Mouse (Mus musculus): ENCODE data around the gene Pan2. TPM values are rescaled to one million over a fixed set of nuclear protein-coding genes. Genes with fewer than 3 reads are reported as not detected.
"Not testable (repeated sequence)": the region's sequence is repeated elsewhere in the genome, so short reads cannot be mapped to it uniquely, and the experiment has no call there.

Pan2 gene
- total RNA-seq (2014; rRNA removed), result 21.2 and 25.2 TPM in 2 replicates
- 14.3 and 16.4 TPM in 2 replicates for polyA plus RNA-seq (2015; fragmentation: Nextera tagmentation; extraction: Ambion mirVana)

- WGBS, result 1% methylated on average over 37 of the region's 37 CpGs
- peak; percentile 99 for DNase-seq (ENCODE audit: low spot score)
- no peak for TF ChIP-seq CTCF (IDR thresholded peaks at IDR 0.05; ENCODE audit: low read depth)
These were observed at the start of gene Pan2 for GRCm38 (mm10) chr10:128303126-128304021. Gene Pan2, plus strand, starts transcription at chr10:128303335.

DNA sequence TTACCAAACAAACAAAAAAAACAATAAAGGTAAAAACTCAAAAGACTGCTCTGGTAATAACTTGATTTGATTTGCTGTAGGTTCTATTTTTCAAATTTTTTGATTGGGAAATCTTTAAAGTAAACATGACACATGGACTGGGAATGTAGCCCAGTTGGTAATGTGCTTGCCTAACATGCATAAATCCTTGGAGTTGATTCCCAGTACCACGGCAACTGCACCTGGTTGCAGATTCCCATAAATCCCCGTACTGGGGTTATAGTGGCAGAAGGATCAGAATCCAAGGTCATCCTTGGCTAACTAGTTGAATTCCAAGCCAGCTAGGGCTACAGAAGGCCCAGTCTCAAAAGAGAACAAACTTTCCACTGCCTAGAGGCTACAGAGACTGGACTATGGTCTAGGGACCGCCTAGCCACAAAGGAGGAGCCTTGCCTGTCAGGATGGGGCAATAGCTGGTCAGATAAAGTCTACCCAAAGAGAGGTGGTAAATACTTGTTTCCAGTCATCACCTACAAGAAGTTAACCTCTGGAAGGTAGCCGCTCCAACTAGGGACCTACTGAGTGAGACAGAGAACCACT, 49.4 kb upstream of the Pan2 start, which contains the start of gene Apon:
TSS of gene Apon (plus strand) at position 420 of the 579 bp plus-strand sequence.
- H3K27me3 ChIP-seq (ENCODE audit: insufficient read depth, low read length), result no peaks in the 10 kb centered on the region
- DNase-seq (ENCODE audit: low spot score), result no peak
- TF ChIP-seq CTCF (IDR thresholded peaks at IDR 0.05; ENCODE audit: low read depth), result no peak
- H3K36me3 ChIP-seq (ENCODE audit: insufficient read depth, low read length), result peaks cover 20% of the 10 kb centered on the region
- ATAC-seq, result no peak
- no peaks in the 10 kb centered on the region for H3K9me3 ChIP-seq (ENCODE audit: low read length)
- H3K4me1 ChIP-seq (ENCODE audit: insufficient read depth, low read length), result no peaks in the 10 kb centered on the region
- no peak within 1 kb of the TSS for H3K4me3 ChIP-seq (ENCODE audit: low read length)
- H3K9ac ChIP-seq (replicated peaks; ENCODE audit: low read length), result no peak within 1 kb of the TSS
- H3K4me2 ChIP-seq (ENCODE audit: low read depth, low read length), result no peak within 1 kb of the TSS
- WGBS, result 79% methylated on average over 4 of the region's 4 CpGs
- no peak within 1 kb of the TSS for H3K27ac ChIP-seq

More at GRCm38 (mm10) chr10:128303126-128304021, at the start of gene Pan2:
- peak within 1 kb of the TSS; percentile 68 for H3K4me2 ChIP-seq (ENCODE audit: low read depth, low read length)
- peak; percentile 99 for ATAC-seq
- H3K9me3 ChIP-seq (ENCODE audit: low read length), result no peaks in the 10 kb centered on the region
- H3K27ac ChIP-seq, result peak within 1 kb of the TSS; percentile 95
- peak within 1 kb of the TSS; percentile 46 for H3K4me3 ChIP-seq (ENCODE audit: low read length)
- H3K4me1 ChIP-seq (ENCODE audit: insufficient read depth, low read length), result peaks cover 14% of the 10 kb centered on the region
- peaks cover 6% of the 10 kb centered on the region; the same call in 1 of the 2 replicates for H3K36me3 ChIP-seq (ENCODE audit: insufficient read depth, low read length)
- H3K9ac ChIP-seq (replicated peaks; ENCODE audit: low read length), result peak within 1 kb of the TSS; percentile 74
- H3K27me3 ChIP-seq (ENCODE audit: insufficient read depth, low read length), result no peaks in the 10 kb centered on the region

DNA sequence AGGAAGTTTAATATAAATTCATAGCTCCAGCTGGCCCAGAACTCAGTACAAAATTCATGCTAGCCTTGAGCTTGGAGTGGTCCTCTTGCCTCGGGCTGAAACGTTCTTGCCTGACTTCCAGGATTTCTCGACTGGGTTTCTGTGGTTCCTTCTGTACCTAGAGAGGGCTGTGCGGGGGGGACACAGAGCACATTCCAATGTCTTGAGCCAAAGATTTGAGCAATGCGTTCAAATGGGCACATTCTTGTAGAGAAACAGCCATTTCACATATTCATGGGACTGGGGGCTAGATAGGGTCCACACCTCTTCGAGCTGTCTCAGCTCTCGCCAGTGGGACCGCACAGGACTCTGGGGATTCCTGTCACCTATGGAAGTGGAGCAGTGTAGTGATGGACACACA, 47.2 kb upstream of the Pan2 start:
- DNase-seq (ENCODE audit: low spot score) (no peak), ATAC-seq (no peak)
- Histone ChIP-seq H3K9me3 (ENCODE audit: low read length) (no peaks in the 10 kb centered on the region), H3K36me3 (ENCODE audit: insufficient read depth, low read length) (peaks cover 7% of the 10 kb centered on the region), H3K4me2 (ENCODE audit: low read depth, low read length) (no peak overlapping the region), H3K27me3 (ENCODE audit: insufficient read depth, low read length) (no peaks in the 10 kb centered on the region), H3K4me1 (ENCODE audit: insufficient read depth, low read length) (no peaks in the 10 kb centered on the region), H3K4me3 (ENCODE audit: low read length) (no peak overlapping the region), H3K27ac (no peak overlapping the region), H3K9ac (replicated peaks; ENCODE audit: low read length) (no peak overlapping the region)
- WGBS, result 91% methylated on average over 8 of the region's 8 CpGs
- no peak for TF ChIP-seq CTCF (IDR thresholded peaks at IDR 0.05; ENCODE audit: low read depth)

DNA sequence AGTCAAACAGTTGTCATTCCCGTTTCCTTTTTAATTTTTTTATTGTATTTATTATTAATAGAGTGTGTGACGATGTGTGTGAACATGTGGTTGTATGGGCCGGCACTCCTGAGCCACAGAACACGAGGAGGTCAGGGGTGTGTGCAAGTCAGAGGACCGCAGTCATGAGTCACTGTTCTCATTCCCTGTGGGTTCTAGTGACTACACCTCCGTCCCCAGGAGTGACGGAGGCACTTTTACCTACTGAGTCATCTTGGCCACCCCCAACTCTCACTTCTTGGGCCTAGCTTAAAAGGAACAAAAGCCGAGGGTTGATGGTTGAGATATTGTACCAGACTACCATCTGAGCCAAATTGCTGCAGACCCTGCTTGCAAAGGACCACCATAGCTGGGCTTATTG, 46.8 kb upstream of the Pan2 start:
- Histone ChIP-seq H3K27ac (no peak overlapping the region), H3K4me3 (ENCODE audit: low read length) (no peak overlapping the region), H3K36me3 (ENCODE audit: insufficient read depth, low read length) (peaks cover 3% of the 10 kb centered on the region; the same call in 1 of the 2 replicates), H3K4me1 (ENCODE audit: insufficient read depth, low read length) (no peaks in the 10 kb centered on the region), H3K9me3 (ENCODE audit: low read length) (no peaks in the 10 kb centered on the region), H3K9ac (replicated peaks; ENCODE audit: low read length) (no peak overlapping the region), H3K4me2 (ENCODE audit: low read depth, low read length) (no peak overlapping the region), H3K27me3 (ENCODE audit: insufficient read depth, low read length) (no peaks in the 10 kb centered on the region)
- no peak for DNase-seq (ENCODE audit: low spot score)
- ATAC-seq, result no peak
- no peak for TF ChIP-seq CTCF (IDR thresholded peaks at IDR 0.05; ENCODE audit: low read depth)
- 91% methylated on average over 8 of the region's 8 CpGs for WGBS

DNA sequence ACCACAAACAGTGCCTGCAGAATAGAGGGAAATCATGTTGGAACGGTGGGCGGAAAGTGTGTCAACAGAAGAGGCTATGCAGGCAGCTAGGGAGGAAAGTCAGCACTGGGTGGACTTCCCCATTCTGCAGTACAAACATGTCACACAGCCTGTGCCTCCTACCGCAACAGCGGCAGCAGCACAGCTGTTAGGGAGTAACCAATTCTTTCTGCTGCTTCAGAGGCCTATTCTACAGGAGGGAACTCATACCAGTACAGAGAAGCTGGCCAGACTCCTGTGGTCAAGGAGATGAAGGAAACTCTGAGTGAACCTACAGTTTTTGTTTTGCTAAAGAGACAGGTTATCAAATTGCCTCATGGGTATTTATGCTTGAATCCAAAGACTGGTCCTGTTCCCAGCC, 44.2 kb upstream of the Pan2 start:
- DNase-seq (ENCODE audit: low spot score) (no peak), ATAC-seq (no peak)
- WGBS, result 72% methylated on average over 4 of the region's 4 CpGs

DNA sequence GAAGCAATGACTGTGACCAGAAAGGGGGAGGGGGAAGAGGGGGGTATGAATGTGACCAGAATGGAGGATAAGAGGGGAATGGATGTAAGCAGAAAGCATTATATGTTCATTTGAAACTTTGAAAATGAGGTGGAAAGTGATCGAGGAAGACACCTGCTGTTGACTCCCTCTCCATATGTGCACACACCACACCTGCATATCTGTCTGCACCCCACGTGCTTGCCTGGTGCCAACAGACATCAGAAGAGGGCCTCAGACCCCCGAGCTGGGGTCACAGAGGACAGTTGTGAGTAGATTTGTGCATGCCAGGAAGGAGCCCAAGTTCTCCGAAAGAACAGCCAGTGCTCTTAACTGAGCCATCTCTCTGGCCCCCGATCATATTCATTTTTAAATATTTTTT, 43.2 kb upstream of the Pan2 start:
- H3K36me3 ChIP-seq (ENCODE audit: insufficient read depth, low read length), result no peaks in the 10 kb centered on the region

More for the DNA sequence above, 44.2 kb upstream of the Pan2 start:
- H3K36me3 ChIP-seq (ENCODE audit: insufficient read depth, low read length), result no peaks in the 10 kb centered on the region
- H3K4me2 ChIP-seq (ENCODE audit: low read depth, low read length), result no peak overlapping the region
- H3K4me1 ChIP-seq (ENCODE audit: insufficient read depth, low read length), result no peaks in the 10 kb centered on the region
- no peaks in the 10 kb centered on the region for H3K27me3 ChIP-seq (ENCODE audit: insufficient read depth, low read length)
- H3K4me3 ChIP-seq (ENCODE audit: low read length), result no peak overlapping the region
- TF ChIP-seq CTCF (IDR thresholded peaks at IDR 0.05; ENCODE audit: low read depth), result no peak
- no peak overlapping the region for H3K9ac ChIP-seq (replicated peaks; ENCODE audit: low read length)
- H3K27ac ChIP-seq, result no peak overlapping the region; the same call in 1 of the 2 replicates
- H3K9me3 ChIP-seq (ENCODE audit: low read length), result no peaks in the 10 kb centered on the region

GRCm38 (mm10) chr10:128260376-128260775, 42.8 kb upstream of the Pan2 start:
- not testable (repeated sequence) for H3K9ac ChIP-seq (replicated peaks; ENCODE audit: low read length); H3K27me3 ChIP-seq (ENCODE audit: insufficient read depth, low read length); H3K9me3 ChIP-seq (ENCODE audit: low read length); DNase-seq (ENCODE audit: low spot score); H3K4me1 ChIP-seq (ENCODE audit: insufficient read depth, low read length); H3K27ac ChIP-seq; H3K4me2 ChIP-seq (ENCODE audit: low read depth, low read length); ATAC-seq; H3K36me3 ChIP-seq (ENCODE audit: insufficient read depth, low read length); H3K4me3 ChIP-seq (ENCODE audit: low read length)
- 90% methylated on average over 7 of the region's 7 CpGs for WGBS

More for the DNA sequence above, 43.2 kb upstream of the Pan2 start:
- TF ChIP-seq CTCF (IDR thresholded peaks at IDR 0.05; ENCODE audit: low read depth), result no peak
- Histone ChIP-seq H3K9me3 (ENCODE audit: low read length) (no peaks in the 10 kb centered on the region), H3K27ac (no peak overlapping the region), H3K4me3 (ENCODE audit: low read length) (no peak overlapping the region), H3K9ac (replicated peaks; ENCODE audit: low read length) (no peak overlapping the region), H3K4me2 (ENCODE audit: low read depth, low read length) (no peak overlapping the region), H3K27me3 (ENCODE audit: insufficient read depth, low read length) (no peaks in the 10 kb centered on the region), H3K4me1 (ENCODE audit: insufficient read depth, low read length) (no peaks in the 10 kb centered on the region)
- DNase-seq (ENCODE audit: low spot score) (no peak), ATAC-seq (no peak)
- WGBS, result 89% methylated on average over 5 of the region's 5 CpGs
